In genomic region chr1:131110525-131111106, GRCm38 (mm10) we compare ENCODE assay signal across 10 mouse cellular contexts. TPM values are rescaled to one million over a fixed set of nuclear protein-coding genes. Genes with fewer than 3 reads are reported as not detected.
A peak's percentile ranks its signal among the peaks of the same experiment; 100 is the strongest.
DNase-seq lines count a peak whose midpoint lies in the region; ATAC-seq and TF ChIP-seq lines count a peak whose summit lies in the region.
"Had no signal": no experiment of that assay in that cellular context is flagged by ENCODE, and none has a peak within 500 bp of the region (broad histone marks: within the 10 kb centered on the region; RNA-seq: fewer than 3 reads in every experiment).

No protein-coding gene starts in this region.

- no peaks in the 10 kb centered on the region for H3K9me3 ChIP-seq in kidney, postnatal 0 days (replicated peaks; ENCODE audit: low read length)
- H3K9me3 ChIP-seq in kidney, embryonic 15.5 days (replicated peaks): no peaks in the 10 kb centered on the region
- no peaks in the 10 kb centered on the region for H3K9me3 ChIP-seq in heart, embryonic 14.5 days (ENCODE audit: control insufficient read depth, low read length)

- TF ChIP-seq CTCF in kidney, postnatal 0 days (IDR thresholded peaks at IDR 0.05; ENCODE audit: low read depth): no peak

- H3K4me1 ChIP-seq in kidney, postnatal 0 days (replicated peaks; ENCODE audit: insufficient read depth, low read length): peaks cover 7% of the 10 kb centered on the region; the same call in 1 of the 2 replicates
- peaks cover 17% of the 10 kb centered on the region for H3K4me1 ChIP-seq in kidney, embryonic 15.5 days
- peaks cover 27 to 57% of the 10 kb centered on the region in 2 experiments for H3K4me1 ChIP-seq in heart, embryonic 14.5 days (ENCODE audit: control insufficient read depth in 2 of 2, insufficient read depth in 2 of 2, low read length in 2 of 2)

- DNase-seq in kidney, postnatal 0 days (ENCODE audit: low spot score): peak; percentile 62
- DNase-seq in NIH3T3 (ENCODE audit: low read depth): peak; percentile 78
- DNase-seq in testis, postnatal 14 days (ENCODE audit: low spot score): no peak
- no peak for DNase-seq in embryo, embryonic 10 days (ENCODE audit: low spot score)
- DNase-seq in neural tube, embryonic 10.5 days (ENCODE audit: extremely low spot score, low spot score): no peak

- ATAC-seq in kidney, postnatal 0 days (replicated peaks; ENCODE audit: low FRiP score, low read depth): no peak
- ATAC-seq in kidney, embryonic 15.5 days (replicated peaks; ENCODE audit: low FRiP score): no peak
- ATAC-seq in heart, embryonic 14.5 days (ENCODE audit: insufficient number of reproducible peaks, insufficient read depth, low FRiP score, low read depth): no peak
- ATAC-seq in megakaryocyte progenitor cell, adult 5-6 weeks (replicated peaks; ENCODE audit: poor library complexity): peak; percentile 82
- ATAC-seq: intestine, embryonic 16.5 days had no signal

- H3K4me2 ChIP-seq in kidney, postnatal 0 days (ENCODE audit: low read length): 0 out of 2 replicates have a peak overlapping the region, but pooled peaks have one; percentile 25
- no peak overlapping the region for H3K4me2 ChIP-seq in kidney, embryonic 15.5 days
- H3K4me2 ChIP-seq in heart, embryonic 14.5 days (ENCODE audit: low read length): peak overlapping the region; percentile 37

- WGBS in kidney, postnatal 0 days: 35% methylated on average over 12 of the region's 12 CpGs
- WGBS in kidney, embryonic 15.5 days: 43% methylated on average over 12 of the region's 12 CpGs
- WGBS in heart, embryonic 14.5 days: 42% methylated on average over 12 of the region's 12 CpGs

- H3K36me3 ChIP-seq in kidney, postnatal 0 days (ENCODE audit: insufficient read depth, low read length): no peaks in the 10 kb centered on the region
- H3K36me3 ChIP-seq in kidney, embryonic 15.5 days: no peaks in the 10 kb centered on the region
- H3K36me3 ChIP-seq in heart, embryonic 14.5 days (ENCODE audit: control insufficient read depth, insufficient read depth, low read length): no peaks in the 10 kb centered on the region

- no peak overlapping the region for H3K9ac ChIP-seq in kidney, postnatal 0 days (ENCODE audit: low read depth, low read length)
- no peak overlapping the region for H3K9ac ChIP-seq in kidney, embryonic 15.5 days
- H3K9ac ChIP-seq in heart, embryonic 14.5 days (ENCODE audit: low read length): peak overlapping the region; percentile 16; the same call in 1 of the 2 replicates

- H3K27ac ChIP-seq in kidney, postnatal 0 days: no peak overlapping the region
- no peak overlapping the region for H3K27ac ChIP-seq in kidney, embryonic 15.5 days
- H3K27ac ChIP-seq in heart, embryonic 14.5 days (replicated peaks in 1 of 2; ENCODE audit: control insufficient read depth in 1 of 2, insufficient read depth in 1 of 2, low read depth in 2 of 2, low read length in 2 of 2): peak overlapping the region; percentile 35 to 69

- H3K4me3 ChIP-seq in kidney, postnatal 0 days (replicated peaks; ENCODE audit: low read depth, low read length): no peak overlapping the region
- H3K4me3 ChIP-seq in kidney, embryonic 15.5 days (replicated peaks): no peak overlapping the region
- H3K4me3 ChIP-seq in heart, embryonic 14.5 days (ENCODE audit: control insufficient read depth in 1 of 2, insufficient read depth in 1 of 2, low read depth in 1 of 2, low read length in 2 of 2): no peak overlapping the region
- H3K4me3 ChIP-seq: erythroblast, embryonic 14.5 days had no signal

- no peaks in the 10 kb centered on the region for H3K27me3 ChIP-seq in kidney, postnatal 0 days (ENCODE audit: insufficient read depth, low read length)
- peaks cover 4% of the 10 kb centered on the region; the same call in 1 of the 2 replicates for H3K27me3 ChIP-seq in kidney, embryonic 15.5 days
- no peaks in the 10 kb centered on the region for H3K27me3 ChIP-seq in heart, embryonic 14.5 days (ENCODE audit: control insufficient read depth, insufficient read depth, low read length)

RNA-seq across cellular contexts. Expression of gene Mapkapk2, which starts 13.0 kb away (rescaled TPM):
- polyA plus RNA-seq in kidney, postnatal 0 days (2015; fragmentation: Nextera tagmentation; extraction: Ambion mirVana): 50.1 and 55.9 TPM in 2 replicates
- polyA plus RNA-seq in kidney, embryonic 15.5 days (2015; fragmentation: Nextera tagmentation; extraction: Ambion mirVana): 44.7 and 49.3 TPM in 2 replicates
- polyA plus RNA-seq in heart, embryonic 14.5 days (2014; fragmentation: Nextera tagmentation; extraction: Ambion mirVana): 59.9 and 96.1 TPM in 2 replicates
- 196 and 217 TPM in 2 replicates for total RNA-seq in megakaryocyte progenitor cell, adult 5-6 weeks (2015)
- total RNA-seq in megakaryocyte progenitor cell, adult 5-6 weeks (2017): 196 and 233 TPM in 2 replicates

RNA-seq across cellular contexts. Expression of gene Dyrk3, which starts 27.5 kb away (rescaled TPM):
- 5.2 and 5.8 TPM in 2 replicates for polyA plus RNA-seq in kidney, postnatal 0 days (2015; fragmentation: Nextera tagmentation; extraction: Ambion mirVana)
- polyA plus RNA-seq in kidney, embryonic 15.5 days (2015; fragmentation: Nextera tagmentation; extraction: Ambion mirVana): 5.2 and 6.8 TPM in 2 replicates
- 1.5 and 1.7 TPM in 2 replicates for polyA plus RNA-seq in heart, embryonic 14.5 days (2014; fragmentation: Nextera tagmentation; extraction: Ambion mirVana)
- total RNA-seq in megakaryocyte progenitor cell, adult 5-6 weeks (2015): 6.4 and 7.9 TPM in 2 replicates
- total RNA-seq in megakaryocyte progenitor cell, adult 5-6 weeks (2017): 4.0 and 5.7 TPM in 2 replicates

RNA-seq across cellular contexts. Expression of gene Eif2d, which starts 42.4 kb away (rescaled TPM):
- 49.1 and 53.0 TPM in 2 replicates for polyA plus RNA-seq in kidney, postnatal 0 days (2015; fragmentation: Nextera tagmentation; extraction: Ambion mirVana)
- polyA plus RNA-seq in kidney, embryonic 15.5 days (2015; fragmentation: Nextera tagmentation; extraction: Ambion mirVana): 61.4 and 68.2 TPM in 2 replicates
- 49.6 and 50.2 TPM in 2 replicates for polyA plus RNA-seq in heart, embryonic 14.5 days (2014; fragmentation: Nextera tagmentation; extraction: Ambion mirVana)
- 36.9 and 37.6 TPM in 2 replicates for total RNA-seq in megakaryocyte progenitor cell, adult 5-6 weeks (2015)
- total RNA-seq in megakaryocyte progenitor cell, adult 5-6 weeks (2017): 29.7 and 34.0 TPM in 2 replicates

Comparison
In these comparisons a context has a peak if more than half of its experiments do, and no peak if none do; other contexts are left out.
1. DNase-seq: peak in kidney, postnatal 0 days (single experiment) and NIH3T3 (single experiment); none in testis, postnatal 14 days (single experiment), embryo, embryonic 10 days (single experiment) and neural tube, embryonic 10.5 days (single experiment).
2. H3K27ac ChIP-seq: peak in heart, embryonic 14.5 days (2 of 2); none in kidney, postnatal 0 days (single experiment) and kidney, embryonic 15.5 days (single experiment).